9 mouse cellular contexts compared by ENCODE assay signal in the genomic region with DNA sequence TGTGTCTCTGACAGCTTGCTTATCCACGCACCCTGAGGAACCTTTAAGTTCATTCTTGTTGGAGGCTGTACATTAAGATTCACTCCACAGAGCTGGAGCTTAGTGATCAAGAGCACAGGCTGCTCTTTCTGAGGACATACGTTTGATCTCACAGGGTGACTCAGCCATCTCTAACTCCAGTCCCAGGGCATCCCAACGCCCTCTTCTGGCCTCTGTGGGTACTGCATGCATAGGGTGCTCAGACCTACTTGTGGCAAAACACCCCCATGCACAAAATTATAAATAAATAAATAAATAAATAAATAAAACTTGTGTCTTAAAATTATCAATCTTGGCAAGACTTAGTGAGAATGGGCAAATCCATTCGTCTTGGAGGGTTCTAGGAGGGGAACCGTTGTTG. TPM values are rescaled to one million over a fixed set of nuclear protein-coding genes. Genes with fewer than 3 reads are reported as not detected.
DNase-seq lines count a peak whose midpoint lies in the region; ATAC-seq and TF ChIP-seq lines count a peak whose summit lies in the region.
"Had no signal": no experiment of that assay in that cellular context is flagged by ENCODE, and none has a peak within 500 bp of the region (broad histone marks: within the 10 kb centered on the region; RNA-seq: fewer than 3 reads in every experiment).

No protein-coding gene starts in this region.

- no peak overlapping the region for H3K27ac ChIP-seq in layer of hippocampus, adult 2 months

- DNase-seq in R1 (ENCODE audit: low read depth, low spot score) = peak; percentile 90
- peak; percentile 63 to 76 for DNase-seq in cerebellum, postnatal 25 days
- DNase-seq in gastrocnemius, postnatal 25 days = peak; percentile 38
- DNase-seq in layer of hippocampus, adult 2 months (ENCODE audit: low spot score in 2 of 2) = peak; percentile 64 to 80
- DNase-seq in lung, postnatal 25 days (ENCODE audit: low spot score) = peak; percentile 67
- DNase-seq in skeletal muscle tissue, adult 2 months (ENCODE audit: low read depth, low spot score) = peak; percentile 52

- TF ChIP-seq CTCF in layer of hippocampus, adult 2 months (conservative IDR thresholded peaks at IDR 0.05) = peak; percentile 86

- ATAC-seq in CD4-positive, CD25-positive, alpha-beta regulatory T cell, adult 4 months = peak; percentile 51
- no peak for ATAC-seq in erythroid progenitor cell, adult 5-6 weeks (replicated peaks; ENCODE audit: low FRiP score, poor library complexity, severe bottlenecking)

- no peak overlapping the region for H3K4me3 ChIP-seq in layer of hippocampus, adult 2 months
- H3K4me3 ChIP-seq: limb, embryonic 12.5 days had no signal

RNA-seq across cellular contexts. Expression of a gene that starts 8.6 kb away (rescaled TPM):
- not detected for polyA plus RNA-seq in CD4-positive, CD25-positive, alpha-beta regulatory T cell, adult 4 months (2017; shearing (Covaris generic))
- not detected for total RNA-seq in gastrocnemius, postnatal 25 days (2021)
- not detected for total RNA-seq in layer of hippocampus, adult 2 months (2021)
- not detected in 2 replicates for total RNA-seq in erythroid progenitor cell, adult 5-6 weeks (2015; ENCODE audit: low replicate concordance)
- not detected in 2 replicates for total RNA-seq in erythroid progenitor cell, adult 5-6 weeks (2017; ENCODE audit: low replicate concordance)
- polyA plus RNA-seq: limb, embryonic 12.5 days had no signal

RNA-seq across cellular contexts. Expression of a gene that starts 28.7 kb away (rescaled TPM):
- polyA plus RNA-seq in CD4-positive, CD25-positive, alpha-beta regulatory T cell, adult 4 months (2017; shearing (Covaris generic)) = 10 to 100 TPM; 41.4 to 59.3 TPM
- 10 to 100 TPM; 12.5 to 15.7 TPM for total RNA-seq in gastrocnemius, postnatal 25 days (2021)
- 10 to 100 TPM; 52.0 to 55.7 TPM for total RNA-seq in layer of hippocampus, adult 2 months (2021)
- total RNA-seq in erythroid progenitor cell, adult 5-6 weeks (2015; ENCODE audit: low replicate concordance) = 15.9 and 26.0 TPM in 2 replicates
- total RNA-seq in erythroid progenitor cell, adult 5-6 weeks (2017; ENCODE audit: low replicate concordance) = 3.3 and 9.4 TPM in 2 replicates

RNA-seq across cellular contexts. Expression of a gene that starts 59.3 kb away (rescaled TPM):
- not detected for polyA plus RNA-seq in CD4-positive, CD25-positive, alpha-beta regulatory T cell, adult 4 months (2017; shearing (Covaris generic))
- 1 to 10 TPM in 1 of 2 experiments, under 1 TPM in 1; 0.48 to 1.2 TPM for total RNA-seq in gastrocnemius, postnatal 25 days (2021)
- total RNA-seq in layer of hippocampus, adult 2 months (2021) = 1 to 10 TPM in 1 of 2 experiments, under 1 TPM in 1; 0.61 to 1.2 TPM
- total RNA-seq in erythroid progenitor cell, adult 5-6 weeks (2015; ENCODE audit: low replicate concordance) = not detected in 2 replicates
- total RNA-seq in erythroid progenitor cell, adult 5-6 weeks (2017; ENCODE audit: low replicate concordance) = not detected in 2 replicates

RNA-seq across cellular contexts. Expression of a gene that starts 59.8 kb away (rescaled TPM):
- 100 to 1,000 TPM; 208 to 271 TPM for polyA plus RNA-seq in CD4-positive, CD25-positive, alpha-beta regulatory T cell, adult 4 months (2017; shearing (Covaris generic))
- total RNA-seq in gastrocnemius, postnatal 25 days (2021) = 10 to 100 TPM; 70.0 to 79.6 TPM
- total RNA-seq in layer of hippocampus, adult 2 months (2021) = 100 to 1,000 TPM; 132 to 138 TPM
- 59.5 and 64.5 TPM in 2 replicates for total RNA-seq in erythroid progenitor cell, adult 5-6 weeks (2015; ENCODE audit: low replicate concordance)
- total RNA-seq in erythroid progenitor cell, adult 5-6 weeks (2017; ENCODE audit: low replicate concordance) = 56.5 and 70.4 TPM in 2 replicates

Comparison
In these comparisons a context has a peak if more than half of its experiments do, and no peak if none do; other contexts are left out.
1. DNase-seq: peak in every context shown above with its lines; median percentile 90 in R1; 72 in layer of hippocampus, adult 2 months; 70 in cerebellum, postnatal 25 days; 67 in lung, postnatal 25 days; 52 in skeletal muscle tissue, adult 2 months; 38 in gastrocnemius, postnatal 25 days.